Mouse (Mus musculus): ENCODE data around the gene P4hb. TPM values are rescaled to one million over a fixed set of nuclear protein-coding genes. Genes with fewer than 3 reads are reported as not detected.
"Not testable (repeated sequence)": the region's sequence is repeated elsewhere in the genome, so short reads cannot be mapped to it uniquely, and the experiment has no call there.

Gene P4hb
- total RNA-seq, 4 experiments from 2014 or later, result 217 to 256 (median 229) TPM

DNA sequence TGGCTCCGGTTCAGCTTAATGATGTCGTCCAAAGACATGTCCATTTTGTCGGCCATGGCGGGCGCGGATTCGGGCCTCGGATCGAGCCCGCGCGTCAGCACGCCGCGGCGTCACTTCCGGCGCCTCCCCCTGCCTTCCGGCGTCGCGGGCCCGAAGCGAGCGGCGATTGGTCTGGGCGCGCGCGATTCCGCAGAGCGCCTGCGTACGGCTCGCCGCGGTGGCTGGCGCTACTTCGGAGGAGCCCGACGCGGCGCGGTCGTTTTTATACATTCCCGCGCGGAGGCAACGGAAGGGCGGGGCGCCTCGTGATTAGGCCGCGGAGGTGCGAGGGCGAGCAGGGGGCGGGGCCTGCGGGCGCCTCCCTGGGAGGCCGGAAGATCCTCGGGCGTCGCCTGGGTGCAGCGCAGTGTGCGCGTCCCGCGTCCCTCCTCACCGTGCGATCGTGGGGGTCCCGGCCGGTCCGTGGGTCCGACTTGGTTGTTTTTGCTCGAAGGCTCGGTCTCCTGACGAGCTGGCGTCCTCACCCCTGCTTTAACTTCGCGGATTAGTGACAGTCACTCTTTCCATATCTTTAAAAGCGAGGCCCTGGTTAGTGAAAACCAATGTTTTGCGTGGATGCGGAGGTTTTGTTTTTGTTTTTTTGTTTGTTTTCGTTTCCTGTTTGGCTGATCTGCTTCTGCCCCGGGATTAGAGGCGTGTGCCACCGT, 25.4 kb upstream of the P4hb start, which contains the start of the genes Alyref and Anapc11:
Gene Alyref, minus strand, starts transcription at position 83 of the 707 bp plus-strand sequence.
Gene Anapc11, plus strand, starts transcription at position 139 of the 707 bp plus-strand sequence.
- DNase-seq (ENCODE audit: low spot score), result peak; percentile 88

DNA sequence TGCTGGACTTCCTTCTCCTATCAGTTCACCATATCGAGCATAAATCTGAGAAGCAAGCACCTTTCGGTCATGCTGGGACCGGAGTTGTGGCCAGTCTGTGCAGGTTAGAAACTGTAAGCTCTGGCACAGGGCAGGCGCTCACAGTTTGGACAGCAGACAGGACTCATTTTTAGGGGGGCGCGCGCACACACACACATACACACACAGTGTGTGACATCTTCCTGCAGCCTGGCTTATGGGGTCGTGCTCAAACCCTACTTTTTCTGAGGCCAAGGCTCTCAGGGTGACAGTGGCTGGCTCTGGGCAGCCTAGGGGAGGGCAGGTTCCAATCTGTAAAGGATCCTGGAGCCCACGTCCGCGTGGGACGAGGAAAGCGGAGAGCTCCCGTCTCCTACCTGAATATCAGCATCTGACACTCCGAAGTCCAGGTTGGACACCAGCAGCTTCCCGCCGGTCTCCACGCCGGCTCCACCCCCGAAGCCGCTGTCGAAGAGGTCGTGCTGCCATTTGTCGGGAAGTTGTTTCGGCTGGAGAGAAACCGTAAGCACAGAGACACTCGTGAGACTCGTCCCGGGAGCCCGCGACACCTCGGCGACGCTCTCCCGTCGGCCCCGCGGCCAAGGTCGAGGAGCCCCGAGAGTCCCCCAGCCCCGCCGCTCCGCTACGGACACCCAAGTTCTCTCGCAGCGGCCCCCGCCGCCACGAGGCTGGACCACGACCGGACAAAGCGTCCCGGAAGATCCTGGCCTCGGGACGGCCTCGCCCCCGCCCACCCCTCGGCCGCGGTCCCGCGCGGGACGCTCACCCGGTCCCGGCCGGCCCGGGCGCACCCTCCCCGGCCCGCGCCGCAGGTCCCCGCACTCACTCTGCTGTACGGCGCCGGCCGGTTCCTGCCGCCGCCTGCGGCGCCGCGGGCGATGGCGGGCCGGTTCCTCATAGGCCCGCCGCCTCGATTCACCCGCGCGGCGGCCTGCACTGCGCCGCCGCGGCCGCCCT, 24.5 kb upstream of the P4hb start:
- no peak for DNase-seq (ENCODE audit: low spot score)

DNA sequence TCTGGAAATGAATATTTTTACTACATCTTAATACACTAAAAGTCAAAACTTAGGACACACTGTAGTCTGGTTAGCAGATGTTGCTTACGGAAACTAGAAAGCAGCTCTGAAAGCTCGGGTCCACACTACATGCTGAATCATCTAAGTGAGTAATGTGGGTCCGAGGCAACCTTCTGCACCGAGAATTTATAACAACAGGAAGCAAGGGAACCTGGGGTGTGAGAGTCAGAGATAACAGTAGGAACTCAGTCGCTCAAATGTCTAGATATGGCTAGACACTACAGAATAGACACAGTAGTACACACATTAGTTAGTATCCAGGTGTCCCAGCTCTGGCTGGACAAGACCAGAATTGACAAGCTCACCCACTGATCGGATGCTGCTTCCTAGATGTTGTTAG, 15.5 kb upstream of the P4hb start:
- no peak for DNase-seq (ENCODE audit: low spot score)

DNA sequence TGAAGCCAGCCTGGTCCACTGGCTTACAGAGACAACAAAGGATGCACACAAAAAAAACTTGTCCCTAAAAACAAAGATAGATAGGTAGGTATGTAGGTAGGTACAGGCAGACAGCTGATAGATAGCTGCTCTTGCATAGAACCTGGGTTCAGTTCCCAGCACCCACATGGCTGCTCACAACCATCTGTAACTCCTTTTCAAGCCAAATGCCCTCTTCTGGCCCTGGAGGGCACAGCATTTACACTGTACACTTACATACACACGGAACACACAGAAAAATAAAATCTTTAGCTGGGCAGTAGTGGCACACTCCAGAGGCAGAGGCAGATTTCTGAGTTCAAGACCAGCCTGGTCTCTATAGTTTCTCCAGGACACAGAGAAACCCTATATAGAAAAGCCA, 10.9 kb upstream of the P4hb start:
- no peak for DNase-seq (ENCODE audit: low spot score)

DNA sequence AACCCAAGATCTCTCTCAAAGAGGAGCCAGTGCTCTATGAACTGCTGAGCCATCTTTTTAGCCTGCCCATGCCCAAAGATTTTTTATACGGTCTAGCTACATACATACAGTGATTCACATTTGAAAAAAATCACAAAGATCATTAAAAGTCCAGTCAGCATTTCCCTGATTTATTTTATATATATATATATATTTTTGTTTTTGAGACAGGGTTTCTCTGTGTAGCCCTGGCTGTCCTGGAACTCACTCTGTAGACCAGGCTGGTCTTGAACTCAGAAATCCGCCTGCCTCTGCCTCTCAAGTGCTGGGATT, 9.9 kb upstream of the P4hb start:
- not testable (repeated sequence) for DNase-seq (ENCODE audit: low spot score)

DNA sequence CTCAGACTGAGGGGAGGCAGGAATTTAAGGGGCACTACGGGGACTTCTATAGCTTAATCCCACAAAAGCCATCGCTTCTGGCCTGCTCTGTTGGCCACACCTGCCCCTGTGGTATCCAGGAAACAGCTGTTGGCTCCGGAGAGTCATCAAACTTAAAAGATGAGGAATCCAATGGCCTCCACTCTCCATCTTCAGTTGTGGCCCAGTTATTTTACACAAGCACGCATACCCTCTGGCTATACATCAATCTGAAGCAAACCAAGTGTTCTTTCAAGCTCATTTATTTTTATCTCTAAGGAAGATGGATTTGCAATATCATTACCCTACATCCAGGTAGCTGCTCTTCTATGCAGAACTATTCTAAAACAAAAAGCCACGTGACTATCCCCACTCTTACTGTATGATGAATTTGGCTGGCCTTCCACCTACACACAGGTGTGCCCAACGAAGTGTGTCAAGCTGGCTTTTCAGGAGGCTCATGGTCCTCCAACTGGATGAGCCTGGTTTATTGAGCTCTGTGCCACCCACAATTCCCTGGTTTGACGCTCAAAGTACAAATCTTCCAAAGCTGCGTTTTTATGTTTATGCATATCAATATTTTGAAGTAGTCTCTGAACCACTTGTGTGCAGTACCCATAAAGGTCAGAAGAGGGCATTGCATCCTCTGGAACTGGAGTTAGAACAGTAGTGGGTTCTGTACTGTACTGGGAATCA, 9.4 kb upstream of the P4hb start:
- DNase-seq (ENCODE audit: low spot score), result no peak

DNA sequence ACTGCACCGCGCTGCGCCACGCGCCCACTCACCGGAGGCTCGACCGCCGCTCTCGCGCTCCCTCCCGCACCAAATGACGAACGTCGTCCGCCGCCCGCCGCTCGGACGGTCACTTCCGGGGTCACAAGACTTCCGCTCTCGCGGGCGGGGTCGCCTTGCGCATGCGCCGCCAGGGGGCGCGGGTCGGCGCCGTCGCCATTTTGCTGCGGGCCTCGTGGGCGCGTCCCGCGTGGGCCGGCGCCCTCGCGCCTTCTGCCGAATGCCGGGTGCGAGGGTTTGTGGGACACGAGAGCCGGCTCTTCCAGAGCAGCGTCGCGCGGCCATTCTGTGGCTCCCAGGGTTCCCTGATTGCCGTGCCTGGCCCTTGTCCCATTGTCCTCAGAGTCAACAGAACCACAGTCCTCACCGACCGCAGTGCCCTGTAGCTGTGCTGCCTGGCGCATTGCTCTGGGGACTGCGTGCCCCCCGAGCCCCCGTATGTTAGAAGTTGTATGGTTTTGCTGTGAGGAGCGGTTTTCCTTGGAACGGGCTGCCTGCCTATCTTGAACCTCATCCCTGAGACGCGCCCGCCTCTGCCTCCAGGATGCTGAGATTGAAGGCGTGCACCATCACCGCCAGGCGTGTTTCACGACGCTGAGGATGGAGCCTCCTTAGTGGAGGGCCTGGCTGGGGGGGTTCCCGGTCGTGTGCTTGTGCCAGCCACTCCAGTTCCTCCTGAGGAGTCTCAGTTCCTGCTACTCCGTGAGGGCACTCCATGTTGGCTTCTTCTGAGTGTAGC, 8.6 kb upstream of the P4hb start, which contains the start of gene Arhgdia:
Gene Arhgdia, minus strand, starts transcription at position 135 of the 778 bp plus-strand sequence.
- peak; percentile 89 for DNase-seq (ENCODE audit: low spot score)

DNA sequence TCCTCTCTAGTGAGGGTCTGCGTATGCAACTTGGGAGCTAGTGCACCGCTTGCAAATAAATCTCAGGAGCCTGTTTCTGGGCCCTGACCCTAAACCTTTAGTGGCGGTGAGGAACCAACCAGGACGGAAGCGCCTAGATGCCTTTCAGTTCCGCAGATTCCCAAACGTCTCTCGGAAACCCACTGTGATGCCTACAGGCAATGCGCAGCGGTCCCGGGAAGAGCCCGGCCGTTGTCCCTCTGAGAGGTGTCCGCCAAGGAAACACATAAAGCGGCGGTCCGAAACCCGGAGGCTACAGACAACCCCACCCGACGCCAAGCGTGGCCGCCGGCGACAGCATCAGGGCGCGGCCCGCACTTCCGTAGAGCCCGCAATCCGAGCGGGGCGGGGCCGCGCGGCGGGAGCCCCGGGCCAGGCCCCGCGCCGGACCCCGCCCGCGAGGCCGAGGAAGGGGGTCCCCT, 7.8 kb upstream of the P4hb start:
- no peak for DNase-seq (ENCODE audit: low spot score)

DNA sequence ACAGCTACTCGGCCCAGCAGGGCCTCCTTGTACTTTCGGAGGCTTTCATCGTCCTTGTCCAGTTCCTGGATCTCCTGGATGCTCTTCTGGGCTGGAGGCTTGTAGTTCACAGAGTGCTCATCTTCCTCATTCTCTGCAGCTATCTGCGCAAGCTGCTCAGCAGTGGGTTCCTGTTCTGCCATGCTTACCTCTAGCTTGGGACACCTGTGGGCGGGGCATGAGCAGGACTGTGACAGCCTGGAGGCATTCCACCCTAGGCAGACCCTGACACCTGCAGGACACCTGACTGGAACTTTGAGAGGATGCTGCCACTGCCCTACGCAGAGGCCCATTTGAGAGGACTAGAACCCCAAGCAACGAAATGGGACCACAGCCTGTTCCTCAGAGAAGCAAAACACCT, 7.1 kb upstream of the P4hb start:
- DNase-seq (ENCODE audit: low spot score), result no peak

DNA sequence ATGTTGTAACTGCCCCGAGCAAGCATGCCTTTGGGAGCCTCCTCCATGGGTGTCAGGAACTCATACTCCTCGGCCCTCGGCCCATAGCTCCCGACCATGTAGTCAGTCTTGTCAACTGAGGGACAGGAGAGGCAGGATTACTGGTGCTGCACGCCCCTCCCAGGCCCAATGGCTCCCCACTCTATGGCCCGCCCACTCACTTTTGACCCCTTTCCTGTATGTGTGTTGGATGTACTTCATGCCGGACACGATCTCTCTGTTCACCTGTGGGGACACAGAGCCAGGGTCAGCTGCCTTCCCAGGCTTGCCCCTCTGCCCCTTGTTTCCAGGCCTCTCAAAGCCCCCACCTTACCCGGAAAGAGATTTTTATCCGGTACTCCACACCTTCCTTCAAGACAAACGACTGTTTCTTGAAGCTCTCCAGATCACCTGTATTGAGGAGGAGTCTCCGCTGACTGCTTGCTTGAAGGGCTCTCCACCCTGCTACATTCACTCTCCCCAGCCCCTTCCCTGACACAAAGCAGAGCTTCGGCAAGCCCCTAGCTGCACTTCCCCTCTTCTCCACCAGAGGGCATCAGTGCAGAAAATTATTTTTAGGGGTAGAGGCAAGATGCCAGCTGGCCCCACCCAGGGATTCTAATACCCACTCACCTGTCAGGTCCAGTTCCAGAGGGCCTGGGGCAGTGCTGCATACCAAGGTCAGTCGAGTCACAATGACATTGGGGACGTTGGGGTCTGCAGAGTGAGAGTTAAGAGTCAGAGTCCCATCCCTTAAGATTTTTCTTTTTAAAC, 6.5 kb upstream of the P4hb start:
- DNase-seq (ENCODE audit: low spot score), result peak; percentile 77

DNA sequence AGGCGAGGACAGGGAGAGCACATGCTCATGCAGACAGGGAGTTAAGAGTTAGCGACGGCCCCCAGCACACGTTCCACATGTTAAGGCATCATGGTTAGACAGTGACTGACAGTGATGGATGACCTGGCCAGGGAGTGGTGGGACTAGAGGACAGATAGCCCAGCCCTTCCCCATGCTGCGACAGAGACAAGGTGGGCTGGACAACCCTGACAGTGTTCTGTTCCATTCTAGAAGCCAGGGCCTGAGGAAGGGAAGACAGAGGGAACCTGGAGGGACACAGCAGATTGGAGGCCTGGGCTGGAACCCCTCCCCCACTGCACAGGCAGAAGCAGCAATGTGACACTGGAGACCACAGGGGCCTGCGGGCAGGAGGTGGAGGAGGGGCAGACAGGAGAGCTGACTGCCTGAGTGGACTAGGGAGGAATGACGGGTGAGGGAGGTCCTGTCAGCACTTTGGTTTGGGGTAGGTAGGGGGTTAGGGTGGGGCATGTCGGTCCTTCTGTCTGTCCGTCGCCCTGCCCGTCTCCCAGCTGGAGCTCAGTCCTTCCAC, 5.7 kb upstream of the P4hb start:
- DNase-seq (ENCODE audit: low spot score), result no peak

DNA sequence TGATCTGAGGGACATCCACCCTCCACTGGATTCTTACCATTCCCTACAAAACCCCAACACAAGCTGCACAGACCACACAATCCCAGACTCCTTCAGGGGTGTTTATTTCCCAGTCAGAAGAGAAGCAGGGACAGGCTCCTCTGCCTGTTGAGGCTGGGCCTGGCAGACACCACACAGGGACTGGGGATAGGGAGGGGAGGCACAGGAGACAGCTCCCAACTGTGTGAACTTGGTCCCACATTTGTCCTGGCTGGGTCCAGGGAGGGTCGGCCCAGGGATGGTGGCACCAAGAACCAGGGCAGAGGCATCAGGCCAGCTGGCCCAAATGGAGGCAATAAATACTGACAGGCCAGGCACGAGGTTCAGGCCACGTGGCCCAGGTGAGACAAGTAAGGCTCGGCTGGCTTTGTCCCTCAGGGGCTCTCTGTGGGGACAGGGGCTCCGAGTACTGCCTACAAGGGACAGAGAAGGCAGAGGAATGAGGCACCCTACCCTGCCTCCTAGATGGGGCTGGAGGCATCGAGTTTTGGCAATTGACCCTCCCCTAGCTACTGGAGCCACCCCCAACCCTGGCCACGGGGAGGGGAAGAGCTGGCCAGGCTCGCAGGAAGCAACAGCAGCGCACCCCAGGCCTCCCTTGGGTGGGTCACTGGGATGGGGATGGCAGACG, 5.1 kb upstream of the P4hb start:
- DNase-seq (ENCODE audit: low spot score), result no peak

DNA sequence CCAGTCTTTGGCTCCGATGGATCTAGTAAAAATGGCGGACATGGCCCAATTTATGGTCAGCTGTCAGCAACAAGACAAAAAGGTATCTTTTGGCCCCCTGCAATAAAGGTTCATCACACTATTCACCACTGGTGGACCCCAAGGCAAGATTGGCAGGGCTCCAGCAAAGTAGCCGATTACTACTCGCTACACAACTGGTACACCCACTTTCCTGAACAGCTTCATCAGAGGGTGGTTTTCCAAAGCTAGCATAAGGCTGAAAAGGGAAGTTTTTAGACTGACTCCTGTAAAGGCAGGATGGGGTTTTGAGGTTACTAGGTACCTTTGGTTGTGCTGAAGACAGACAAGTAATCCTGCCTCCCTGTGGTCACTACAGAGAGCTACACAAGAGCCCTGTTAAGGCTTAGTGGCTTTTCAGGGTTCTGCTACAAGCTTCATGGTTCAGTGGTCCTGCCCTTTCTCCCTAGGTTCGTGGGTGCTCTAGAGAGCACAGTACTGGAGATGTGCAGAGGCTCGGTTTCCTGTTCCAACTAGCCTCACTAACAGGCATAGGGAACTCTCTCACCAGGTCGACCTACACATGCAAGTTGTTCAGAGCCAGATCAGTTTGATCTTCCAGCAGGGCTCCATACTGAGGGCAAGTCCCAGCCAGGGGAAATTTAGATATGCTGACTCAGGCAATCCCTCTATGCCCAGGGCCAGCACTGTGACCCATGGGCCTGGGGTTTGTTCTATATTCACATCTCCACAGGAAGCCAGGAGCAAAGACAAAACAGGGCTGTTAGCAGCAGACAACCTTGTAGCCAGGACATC, 4.4 kb upstream of the P4hb start:
- DNase-seq (ENCODE audit: low spot score), result no peak

DNA sequence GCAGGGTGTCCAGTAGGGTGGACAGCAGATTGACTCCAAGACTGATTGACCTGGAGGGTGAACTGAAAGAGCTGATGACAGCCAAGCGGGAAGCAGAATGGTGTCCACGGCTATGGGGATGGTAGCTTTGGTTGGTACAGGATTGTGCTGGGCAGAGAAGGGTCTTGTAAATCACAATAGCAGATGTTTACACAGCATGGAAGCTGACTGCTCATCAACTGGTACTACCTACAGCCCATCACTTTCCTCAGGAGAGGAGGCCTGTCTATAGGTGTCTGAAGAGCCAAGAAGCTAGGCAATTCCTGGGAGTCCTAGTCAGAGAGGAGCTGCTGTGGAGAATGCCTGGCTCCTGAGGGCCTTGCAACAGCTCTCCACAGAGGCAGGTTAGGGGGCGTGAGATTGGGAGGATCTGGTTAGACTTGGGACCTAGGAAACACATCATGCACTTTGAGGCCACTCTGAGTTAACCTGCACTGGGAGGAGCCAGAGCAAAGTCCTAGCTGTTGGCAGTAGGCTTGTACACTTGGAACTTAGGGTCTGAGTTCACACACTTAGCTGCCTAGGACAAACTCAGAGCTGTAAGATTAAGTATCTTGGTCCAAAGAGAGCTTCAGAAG, 3.4 kb upstream of the P4hb start:
- DNase-seq (ENCODE audit: low spot score), result no peak

DNA sequence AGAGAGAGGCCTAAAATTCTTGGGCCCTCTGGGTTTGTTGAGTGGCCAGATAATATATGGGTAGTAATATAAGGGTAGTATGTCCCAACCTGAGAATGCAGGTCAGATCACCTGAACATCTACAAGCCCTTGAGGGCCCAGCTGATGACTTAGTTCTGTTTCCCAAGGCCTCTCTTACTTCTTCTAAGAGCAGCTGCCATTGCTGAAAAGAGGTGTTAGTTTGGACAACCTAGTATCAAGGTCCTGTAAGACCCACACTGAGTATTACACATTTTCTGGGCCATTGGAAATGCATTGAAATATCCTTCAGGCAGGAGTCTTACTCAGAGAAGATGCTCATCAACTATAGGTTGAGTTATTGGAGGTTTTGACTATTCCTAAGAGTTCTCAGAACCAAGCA, 2.9 kb upstream of the P4hb start:
- no peak for DNase-seq (ENCODE audit: low spot score)

DNA sequence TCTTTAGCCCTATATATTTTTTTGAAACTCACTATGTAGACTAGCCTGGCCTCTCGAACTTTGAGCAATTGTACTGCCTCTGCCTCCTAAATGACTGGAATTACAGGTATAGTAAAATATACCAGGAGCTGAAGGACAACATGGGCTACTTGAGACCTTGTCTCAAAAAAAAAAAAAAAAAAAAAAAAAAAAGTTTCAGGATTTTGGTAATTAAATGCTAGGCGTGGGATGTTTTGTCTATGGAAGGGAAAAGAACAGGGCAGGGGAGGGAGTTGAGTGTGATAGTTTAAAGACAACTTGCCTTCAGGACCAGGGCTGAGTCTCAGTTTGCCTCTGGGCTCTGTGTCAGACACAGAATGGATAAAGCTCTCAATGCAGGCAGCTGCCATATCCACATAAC, 2.0 kb upstream of the P4hb start:
- DNase-seq (ENCODE audit: low spot score), result no peak

DNA sequence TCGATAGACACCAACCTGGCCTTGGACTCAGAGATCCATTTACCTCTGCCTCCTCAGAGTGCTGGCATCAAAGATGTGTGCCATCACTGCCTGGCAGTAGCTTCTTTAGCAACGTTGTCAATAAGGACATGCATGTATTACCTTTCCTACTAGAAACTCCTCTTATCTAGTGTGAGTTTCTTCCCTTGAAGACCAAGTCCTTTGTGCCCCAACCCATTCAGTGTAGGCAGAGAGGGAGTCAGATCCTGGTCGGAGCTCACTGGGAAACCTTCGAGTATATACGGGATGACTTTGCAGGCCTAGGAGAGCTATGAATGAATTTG, 1.2 kb upstream of the P4hb start:
- no peak for DNase-seq (ENCODE audit: low spot score)

DNA sequence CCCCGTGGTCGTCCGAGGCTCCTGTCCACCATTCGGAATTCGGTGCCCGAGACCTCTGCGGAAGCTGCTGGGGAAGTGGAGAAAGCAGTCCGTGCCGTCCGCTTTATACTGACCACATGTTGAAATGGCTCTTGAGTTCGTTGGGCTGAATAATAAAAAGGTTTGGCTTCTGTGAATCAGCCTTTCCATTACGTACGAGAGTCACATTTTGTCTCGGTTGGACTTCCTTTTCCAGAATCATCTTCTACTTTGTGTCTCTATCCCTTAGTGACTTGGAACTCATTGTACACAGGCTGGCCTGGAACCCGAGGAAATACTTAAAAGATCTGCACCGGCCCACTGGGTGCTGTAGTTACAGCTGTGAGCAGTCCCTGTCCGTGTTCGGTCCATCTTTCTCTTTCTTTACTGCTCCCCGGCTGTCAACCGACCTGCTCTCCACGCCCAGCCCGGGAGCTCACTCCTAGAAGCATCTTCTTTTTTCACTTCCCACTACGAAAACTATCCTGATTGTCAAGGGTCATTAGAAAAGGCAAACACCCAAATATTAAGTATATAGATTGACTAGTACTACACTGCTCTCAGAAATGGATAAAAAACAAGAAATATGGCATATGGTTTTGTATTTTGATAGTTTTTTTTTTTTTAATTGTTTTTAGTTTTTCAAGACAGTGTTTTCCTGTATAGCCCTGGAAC, 678 bp upstream of the P4hb start:
- DNase-seq (ENCODE audit: low spot score), result no peak
